Mouse (Mus musculus): ENCODE results near the gene Arhgap8.

GRCm38 (mm10) chr15:84769641-84770341 is 49.9 kb downstream of the Arhgap8 start:
- TF ChIP-seq CTCF (IDR thresholded peaks at IDR 0.05; ENCODE audit: borderline replicate concordance, extremely low read depth, insufficient read depth, insufficient read length): no peak
- no peak for TF ChIP-seq POLR2A (IDR thresholded peaks at IDR 0.05; ENCODE audit: borderline replicate concordance, extremely low read depth, insufficient read depth, insufficient read length, poor library complexity, severe bottlenecking)
